Mouse (Mus musculus) brain, embryonic 18.5 days (tissue): ENCODE results near the gene Bivm.

Experiments
- DNase-seq: peaks from one replicate; pipeline ENCODE4 v3.0.0-alpha.2; 2012; ENCODE audit warnings: low read depth, low spot score

Bivm gene

DNA sequence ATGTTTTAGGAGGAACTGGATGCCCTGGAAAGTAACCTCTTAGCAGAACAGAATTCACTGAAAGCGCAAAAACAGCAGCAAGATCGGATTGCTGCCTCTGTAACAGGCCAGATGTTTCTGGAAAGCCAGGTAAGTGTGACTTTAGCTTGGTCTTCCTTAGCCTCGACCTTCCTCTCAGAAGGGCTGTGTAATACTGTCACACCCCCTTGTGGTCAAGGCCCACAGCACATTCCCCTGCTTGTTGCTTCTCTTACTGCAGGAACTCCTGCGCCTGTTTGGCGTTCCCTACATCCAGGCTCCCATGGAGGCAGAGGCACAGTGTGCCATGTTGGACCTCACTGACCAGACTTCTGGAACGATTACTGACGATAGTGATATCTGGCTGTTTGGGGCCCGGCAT is 55.1 kb downstream of the Bivm start:
- DNase-seq: no peak

DNA sequence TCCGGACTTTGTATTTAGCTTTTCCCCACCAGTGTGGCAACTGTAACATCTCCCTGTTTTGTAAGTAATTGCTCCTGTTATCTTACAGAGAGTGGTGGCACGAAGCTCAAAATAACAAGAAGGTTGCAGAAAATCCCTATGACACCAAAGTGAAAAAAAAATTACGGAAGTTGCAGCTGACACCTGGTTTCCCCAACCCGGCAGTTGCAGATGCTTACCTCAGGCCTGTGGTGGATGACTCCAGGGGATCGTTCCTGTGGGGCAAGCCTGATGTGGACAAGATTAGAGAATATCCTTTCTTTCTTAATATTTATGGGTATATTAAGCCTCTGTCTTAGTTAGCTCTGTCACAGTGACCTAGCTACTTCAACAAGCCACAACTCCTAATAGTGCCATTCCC is 59.3 kb downstream of the Bivm start:
- DNase-seq: no peak

DNA sequence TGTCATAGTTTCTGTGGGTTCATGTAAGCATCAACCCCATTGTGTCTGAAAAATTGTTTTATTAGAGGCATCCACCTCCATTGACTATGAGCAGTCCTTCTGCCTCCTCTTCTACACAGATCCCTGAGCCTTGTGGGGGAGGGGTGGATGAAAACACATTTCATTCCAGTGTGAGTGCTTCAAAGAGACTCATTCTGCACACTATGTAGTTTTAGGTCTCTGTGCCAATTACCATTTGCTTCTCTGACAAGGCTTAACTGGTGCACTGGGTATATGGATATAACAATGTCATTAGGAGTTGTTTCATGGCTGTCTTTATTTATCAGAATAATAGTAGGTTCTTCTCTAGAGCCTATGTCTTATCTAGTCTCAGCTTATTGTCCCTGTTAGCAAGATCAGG is 67.6 kb downstream of the Bivm start:
- no peak for DNase-seq
